Comparison of ENCODE assay signal across 20 mouse cellular contexts in the genomic region with DNA sequence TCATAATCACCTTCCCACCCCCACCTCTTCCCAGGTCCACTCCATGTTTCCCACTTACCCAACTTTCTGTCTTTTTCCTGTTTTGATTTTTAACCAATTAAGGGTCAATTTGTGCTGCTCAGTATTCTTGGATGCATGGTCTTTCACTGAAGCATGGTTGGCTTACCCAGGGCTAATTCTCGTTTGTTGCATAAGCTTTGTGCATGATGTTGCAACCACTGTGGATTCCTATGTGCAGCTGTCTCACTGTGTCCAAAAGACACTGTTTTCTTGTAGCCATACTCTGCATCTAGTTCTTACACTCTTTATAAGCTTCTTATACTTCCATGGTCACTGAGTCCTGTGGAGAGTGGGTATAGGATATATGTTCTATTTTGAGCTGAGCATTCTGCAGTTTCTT.
"Had no signal": no experiment of that assay in that cellular context is flagged by ENCODE, and none has a peak within 500 bp of the region (broad histone marks: within the 10 kb centered on the region; RNA-seq: fewer than 3 reads in every experiment).

No protein-coding gene starts in this region.

- H3K27ac ChIP-seq: liver, embryonic 13.5 days; liver, embryonic 15.5 days; macrophage; midbrain, embryonic 10.5 days; midbrain, embryonic 12.5 days; neural tube, embryonic 12.5 days had no signal

- ATAC-seq: liver, postnatal 0 days; midbrain, embryonic 16.5 days had no signal

- DNase-seq: liver, embryonic 13.5 days; liver, postnatal 0 days; lung, embryonic 14.5 days; lung, postnatal 14 days; midbrain, embryonic 14.5 days; retina, postnatal 1 day; right cerebral cortex, adult 18-20 months; right cerebral cortex, postnatal 25 days; right cerebral cortex, postnatal 4 days; spleen, adult 18-20 months; thymus, adult 18-20 months; thymus, postnatal 14 days; thymus, postnatal 36 days had no signal

- H3K36me3 ChIP-seq: liver, embryonic 13.5 days; liver, embryonic 15.5 days; midbrain, embryonic 10.5 days; midbrain, embryonic 12.5 days; neural tube, embryonic 12.5 days had no signal

- H3K9me3 ChIP-seq: liver, embryonic 13.5 days; liver, embryonic 15.5 days; midbrain, embryonic 10.5 days; midbrain, embryonic 12.5 days; neural tube, embryonic 12.5 days had no signal

- H3K4me3 ChIP-seq: liver, embryonic 13.5 days; liver, embryonic 15.5 days; midbrain, embryonic 10.5 days; midbrain, embryonic 12.5 days; neural tube, embryonic 12.5 days had no signal

- H3K4me2 ChIP-seq: liver, embryonic 11.5 days; liver, embryonic 13.5 days; liver, embryonic 15.5 days; lung, embryonic 14.5 days; midbrain, embryonic 12.5 days; neural tube, embryonic 12.5 days had no signal

- H3K9ac ChIP-seq: liver, embryonic 13.5 days; liver, embryonic 15.5 days; liver, postnatal 0 days; lung, embryonic 14.5 days; midbrain, embryonic 12.5 days; neural tube, embryonic 12.5 days had no signal

- H3K27me3 ChIP-seq: liver, embryonic 13.5 days; liver, embryonic 15.5 days; midbrain, embryonic 12.5 days; neural tube, embryonic 12.5 days had no signal

- H3K4me1 ChIP-seq: liver, embryonic 13.5 days; liver, embryonic 15.5 days; midbrain, embryonic 10.5 days; midbrain, embryonic 12.5 days; neural tube, embryonic 12.5 days had no signal
